Mouse (Mus musculus) hindbrain, embryonic 10.5 days (tissue): ENCODE measurements around the gene Ager. TPM values are rescaled to one million over a fixed set of nuclear protein-coding genes. Genes with fewer than 3 reads are reported as not detected.

Source experiments
- DNase-seq: peaks from one replicate; pipeline ENCODE4 v3.0.0-alpha.2; 2017; ENCODE audit warnings: low spot score
- H3K27ac ChIP-seq: fragments of 300-500 bp; sonication (generic); 2 replicates; pipeline ENCODE4 v1.5.1; 2016; ENCODE audit warnings: mild to moderate bottlenecking, moderate library complexity
- H3K27me3 ChIP-seq: fragments of 300-500 bp; sonication (generic); 2 replicates; pipeline ENCODE4 v1.6.1; 2016; ENCODE audit warnings: mild to moderate bottlenecking; ENCODE audit not compliant: poor library complexity, insufficient read depth, severe bottlenecking
- H3K36me3 ChIP-seq: fragments of 300-500 bp; sonication (generic); 2 replicates; pipeline ENCODE4 v1.6.1; 2016; ENCODE audit warnings: mild to moderate bottlenecking, moderate library complexity
- H3K4me1 ChIP-seq: fragments of 300-500 bp; sonication (generic); replicated peaks from 2 replicates; pipeline ENCODE4 v1.6.1; 2016; ENCODE audit warnings: mild to moderate bottlenecking
- H3K4me3 ChIP-seq: fragments of 300-500 bp; sonication (generic); 2 replicates; pipeline ENCODE4 v1.5.1; 2016; ENCODE audit warnings: mild to moderate bottlenecking, moderate library complexity
- H3K9me3 ChIP-seq: fragments of 300-500 bp; sonication (generic); 2 replicates; pipeline ENCODE4 v1.6.1; 2016; ENCODE audit warnings: mild to moderate bottlenecking, moderate library complexity
- WGBS: fragments of 180-500 bp; shearing (Covaris S2); methylation state at CpG from one replicate; pipeline ENCODE4 v1.1.7; 2016; 5-methylcytosine and 5-hydroxymethylcytosine counted together
- polyA plus RNA-seq: library from polyadenylated mRNA; unstranded; fragments of >200 nt; fragmentation: Nextera tagmentation; extraction: Ambion mirVana; gene quantifications from 2 replicates; pipeline ENCODE4 v1.2.1, GENCODE M21; 2016

Gene Ager
- polyA plus RNA-seq, 1 experiment from 2014 or later: 2.0 TPM

- Histone ChIP-seq H3K4me1 (peaks cover 82% of the 10 kb centered on the region), H3K9me3 (no peaks in the 10 kb centered on the region), H3K27ac (no peak overlapping the region), H3K4me3 (no peak overlapping the region), H3K27me3 (no peaks in the 10 kb centered on the region), H3K36me3 (peaks cover 51% of the 10 kb centered on the region)
- no peak for DNase-seq
- 87% methylated on average over 8 of the region's 8 CpGs for WGBS
Observed at GRCm38 (mm10) chr17:34596098-34596497, 1.6 kb upstream of the Ager start.

DNA sequence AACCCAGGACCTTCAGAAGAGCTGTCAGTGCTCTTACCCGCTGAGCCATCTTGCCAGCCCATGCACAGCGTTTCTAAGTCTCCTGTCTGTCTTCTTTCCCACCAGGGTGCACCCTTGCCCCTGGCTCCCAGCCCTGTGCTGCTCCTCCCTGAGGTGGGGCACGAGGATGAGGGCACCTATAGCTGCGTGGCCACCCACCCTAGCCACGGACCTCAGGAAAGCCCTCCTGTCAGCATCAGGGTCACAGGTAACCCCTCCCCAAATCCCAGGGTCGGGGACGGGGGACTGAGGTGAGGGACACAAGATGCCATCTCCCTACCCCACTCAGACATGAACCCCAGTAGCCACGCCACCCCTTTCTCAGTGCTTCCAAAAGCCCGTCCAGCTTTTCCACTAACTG, 2.2 kb downstream of the Ager start:
- peaks cover 49% of the 10 kb centered on the region for H3K36me3 ChIP-seq
- no peak for DNase-seq
- no peak overlapping the region for H3K27ac ChIP-seq
- no peaks in the 10 kb centered on the region for H3K9me3 ChIP-seq
- H3K4me3 ChIP-seq: 0 out of 2 replicates have a peak overlapping the region, but pooled peaks have one; percentile 18
- peaks cover 68% of the 10 kb centered on the region for H3K4me1 ChIP-seq
- no peaks in the 10 kb centered on the region for H3K27me3 ChIP-seq
- WGBS: 78% methylated on average over 9 of the region's 9 CpGs

DNA sequence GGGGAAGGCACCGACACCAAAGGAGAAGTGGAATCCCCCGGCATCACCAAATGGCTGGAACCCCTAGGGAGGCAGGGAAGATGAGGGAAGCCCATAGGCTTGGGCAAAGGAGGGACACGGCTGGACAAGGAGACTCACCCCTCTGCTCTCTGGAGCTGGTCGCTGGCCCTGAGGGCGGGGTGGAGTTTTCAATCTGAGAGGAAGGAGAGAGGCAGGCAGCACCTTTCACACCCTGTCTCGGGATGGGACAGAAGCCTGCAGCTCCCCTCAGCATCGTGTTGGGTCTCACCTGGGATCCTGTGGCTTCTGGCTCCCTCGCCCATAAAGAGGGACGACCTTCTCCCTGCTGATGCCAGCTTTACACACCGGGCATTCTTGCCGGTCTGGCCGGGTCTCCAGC, 4.1 kb downstream of the Ager start:
- Histone ChIP-seq H3K9me3 (no peaks in the 10 kb centered on the region), H3K4me1 (peaks cover 68% of the 10 kb centered on the region), H3K27ac (0 out of 2 replicates have a peak overlapping the region, but pooled peaks have one; percentile 97), H3K36me3 (peaks cover 30% of the 10 kb centered on the region), H3K4me3 (peak overlapping the region; percentile 100), H3K27me3 (no peaks in the 10 kb centered on the region)
- no peak for DNase-seq
- 88% methylated on average over 12 of the region's 12 CpGs for WGBS

DNA sequence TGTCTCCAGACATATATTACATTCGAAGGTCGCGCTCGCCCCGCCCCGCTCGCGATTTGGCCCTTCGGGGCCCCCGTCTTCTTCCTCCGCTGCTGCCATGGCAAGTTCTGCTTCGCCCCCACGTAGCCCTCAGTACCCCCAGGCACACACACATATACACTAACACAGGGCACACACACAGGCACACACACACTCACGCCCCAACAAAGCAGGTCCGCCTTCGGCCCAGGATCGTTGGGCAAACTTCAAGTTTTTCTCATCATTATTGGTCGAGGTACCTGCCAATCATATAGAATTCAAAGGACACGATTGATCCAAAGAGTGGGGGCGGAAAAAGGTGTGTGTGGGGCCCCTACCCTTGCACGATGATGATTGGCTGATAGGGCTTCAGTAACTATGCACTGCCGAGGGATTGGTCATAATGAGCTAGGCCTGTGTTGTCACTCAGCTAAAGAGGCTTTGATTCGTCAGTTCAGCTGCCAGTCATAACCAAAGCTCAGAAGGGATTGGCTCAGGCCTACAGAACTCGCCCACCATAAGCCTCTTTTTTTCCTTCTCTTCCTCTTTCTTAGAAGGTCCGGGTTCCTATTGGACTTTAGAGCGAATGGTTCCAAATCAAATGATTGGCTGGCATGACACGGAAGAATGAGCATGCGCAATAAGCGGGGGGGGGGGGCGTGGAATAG, 5.9 kb downstream of the Ager start, which contains the start of gene Rnf5:
Gene Rnf5, minus strand, starts transcription at position 316 of the 686 bp plus-strand sequence.
- Histone ChIP-seq H3K27me3 (no peaks in the 10 kb centered on the region), H3K4me3 (peak within 1 kb of the TSS; percentile 100), H3K9me3 (no peaks in the 10 kb centered on the region), H3K4me1 (peaks cover 70% of the 10 kb centered on the region), H3K36me3 (peaks cover 42% of the 10 kb centered on the region), H3K27ac (peak within 1 kb of the TSS; percentile 97)
- WGBS: under 1% methylated on average over 30 of the region's 30 CpGs
- DNase-seq: no peak

DNA sequence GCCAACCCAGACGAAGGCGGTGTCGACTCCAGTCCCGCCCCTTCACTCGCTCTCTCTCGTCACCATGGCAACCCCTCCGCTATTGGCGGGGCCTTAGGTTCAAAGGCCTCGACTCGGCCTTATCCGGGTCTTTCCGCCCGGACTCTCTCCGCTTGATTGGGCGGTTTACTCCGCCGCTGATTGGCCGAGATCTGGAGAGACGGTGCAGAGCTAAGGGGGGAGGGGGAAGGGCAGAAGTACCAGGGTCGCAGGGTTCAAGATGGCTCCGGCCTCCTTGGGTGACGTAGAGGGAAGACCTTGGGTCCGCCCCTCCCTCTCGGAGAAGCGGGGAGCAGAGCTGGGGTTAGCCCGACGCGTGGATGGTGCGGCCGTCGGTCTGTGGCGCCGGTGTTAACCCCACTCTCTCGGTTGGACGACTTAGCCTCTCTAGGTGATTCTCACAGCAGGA, 6.4 kb downstream of the Ager start, which contains the start of gene Agpat1:
Gene Agpat1, plus strand, starts transcription at position 202 of the 448 bp plus-strand sequence.
- DNase-seq: peak; percentile 100
- peaks cover 46% of the 10 kb centered on the region for H3K36me3 ChIP-seq
- H3K4me1 ChIP-seq: peaks cover 70% of the 10 kb centered on the region
- H3K4me3 ChIP-seq: peak within 1 kb of the TSS; percentile 100
- H3K27me3 ChIP-seq: no peaks in the 10 kb centered on the region
- under 1% methylated on average over 35 of the region's 35 CpGs for WGBS
- H3K9me3 ChIP-seq: no peaks in the 10 kb centered on the region
- H3K27ac ChIP-seq: peak within 1 kb of the TSS; percentile 97

- Histone ChIP-seq H3K4me3 (peak overlapping the region; percentile 100), H3K9me3 (no peaks in the 10 kb centered on the region), H3K36me3 (peaks cover 43% of the 10 kb centered on the region), H3K27ac (peak overlapping the region; percentile 97), H3K27me3 (no peaks in the 10 kb centered on the region), H3K4me1 (peaks cover 65% of the 10 kb centered on the region)
- no peak for DNase-seq
- 22% methylated on average over 24 of the region's 24 CpGs for WGBS
Observed at GRCm38 (mm10) chr17:34604511-34605237, 7.0 kb downstream of the Ager start.

GRCm38 (mm10) chr17:34605609-34606008, 7.9 kb downstream of the Ager start:
- Histone ChIP-seq H3K27me3 (no peaks in the 10 kb centered on the region), H3K9me3 (no peaks in the 10 kb centered on the region), H3K4me1 (peaks cover 61% of the 10 kb centered on the region), H3K4me3 (peak overlapping the region; percentile 100), H3K27ac (peak overlapping the region; percentile 97), H3K36me3 (peaks cover 43% of the 10 kb centered on the region)
- 1% methylated on average over 30 of the region's 30 CpGs for WGBS
- DNase-seq: peak; percentile 95

DNA sequence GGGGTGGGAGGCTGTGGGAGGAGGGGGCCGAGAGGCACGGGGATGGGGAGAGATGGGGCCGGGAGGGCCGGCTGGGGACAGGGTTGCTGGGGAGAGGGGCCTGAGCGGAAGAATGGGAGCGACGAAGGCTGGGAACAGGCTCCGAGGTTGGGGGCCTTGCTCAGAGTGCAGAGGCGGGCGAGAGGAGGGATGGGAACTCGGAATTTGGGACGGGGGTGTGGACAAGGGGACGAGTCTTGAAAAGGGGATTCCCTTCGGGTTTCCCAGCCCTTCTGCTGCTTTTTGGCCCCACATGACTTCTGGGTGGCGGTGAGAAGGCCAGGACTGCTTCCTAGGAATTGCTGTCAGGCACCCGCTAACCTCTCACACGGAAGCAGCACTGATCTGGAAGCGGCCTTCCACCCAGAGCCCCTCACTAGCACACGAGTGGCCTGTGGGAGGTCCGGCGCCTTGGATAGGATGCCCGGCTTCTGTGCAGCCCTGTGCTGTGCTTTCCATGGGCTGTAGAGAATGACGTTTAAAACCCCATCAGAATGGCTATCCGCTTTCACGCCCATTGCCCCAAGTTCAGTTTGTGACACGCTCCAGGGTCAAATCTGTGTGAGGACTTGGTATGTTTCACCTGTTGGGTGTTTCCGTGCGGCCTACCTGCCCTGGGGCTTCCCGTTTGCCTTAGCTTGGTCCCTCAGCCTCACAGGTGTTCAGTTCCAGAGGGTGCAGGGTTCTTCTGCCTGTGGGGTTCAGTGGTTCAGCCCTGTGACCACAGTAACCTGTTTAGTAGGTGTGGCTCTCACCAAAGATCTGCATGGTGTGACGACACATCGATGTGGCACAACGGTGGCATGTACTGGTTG, 8.8 kb downstream of the Ager start:
- Histone ChIP-seq H3K27ac (peak overlapping the region; percentile 97), H3K4me3 (peak overlapping the region; percentile 100), H3K4me1 (peaks cover 61% of the 10 kb centered on the region), H3K36me3 (peaks cover 43% of the 10 kb centered on the region), H3K9me3 (no peaks in the 10 kb centered on the region), H3K27me3 (no peaks in the 10 kb centered on the region)
- DNase-seq: peak; percentile 56
- WGBS: 17% methylated on average over 32 of the region's 32 CpGs

- Histone ChIP-seq H3K36me3 (peaks cover 51% of the 10 kb centered on the region), H3K4me1 (peaks cover 46% of the 10 kb centered on the region), H3K4me3 (peak overlapping the region; percentile 100; the same call in 1 of the 2 replicates), H3K27me3 (no peaks in the 10 kb centered on the region), H3K27ac (no peak overlapping the region), H3K9me3 (no peaks in the 10 kb centered on the region)
- 89% methylated on average over 7 of the region's 7 CpGs for WGBS
- no peak for DNase-seq
Observed at GRCm38 (mm10) chr17:34607997-34608396, 10.3 kb downstream of the Ager start.

DNA sequence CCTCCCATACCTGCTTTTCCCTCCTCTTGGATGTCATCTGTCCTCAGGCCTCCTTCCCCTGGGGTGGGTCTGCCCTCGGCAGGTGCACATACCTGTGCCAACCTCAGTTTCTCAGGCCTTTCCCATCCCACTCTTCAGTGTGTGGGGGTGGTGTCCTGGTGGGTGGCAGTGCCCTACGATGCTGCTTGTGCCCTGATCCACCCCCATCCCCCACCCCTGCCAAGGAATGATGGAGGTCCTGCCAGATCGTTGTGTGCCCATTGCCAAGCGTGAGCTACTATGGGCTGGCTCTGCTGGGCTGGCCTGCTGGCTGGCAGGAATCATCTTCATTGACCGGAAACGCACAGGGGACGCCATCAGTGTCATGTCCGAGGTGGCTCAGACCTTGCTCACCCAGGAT, 13.4 kb downstream of the Ager start:
- Histone ChIP-seq H3K36me3 (peaks cover 80% of the 10 kb centered on the region), H3K9me3 (no peaks in the 10 kb centered on the region), H3K27ac (no peak overlapping the region), H3K27me3 (no peaks in the 10 kb centered on the region), H3K4me1 (peaks cover 44% of the 10 kb centered on the region), H3K4me3 (no peak overlapping the region)
- 96% methylated on average over 8 of the region's 8 CpGs for WGBS
- no peak for DNase-seq

DNA sequence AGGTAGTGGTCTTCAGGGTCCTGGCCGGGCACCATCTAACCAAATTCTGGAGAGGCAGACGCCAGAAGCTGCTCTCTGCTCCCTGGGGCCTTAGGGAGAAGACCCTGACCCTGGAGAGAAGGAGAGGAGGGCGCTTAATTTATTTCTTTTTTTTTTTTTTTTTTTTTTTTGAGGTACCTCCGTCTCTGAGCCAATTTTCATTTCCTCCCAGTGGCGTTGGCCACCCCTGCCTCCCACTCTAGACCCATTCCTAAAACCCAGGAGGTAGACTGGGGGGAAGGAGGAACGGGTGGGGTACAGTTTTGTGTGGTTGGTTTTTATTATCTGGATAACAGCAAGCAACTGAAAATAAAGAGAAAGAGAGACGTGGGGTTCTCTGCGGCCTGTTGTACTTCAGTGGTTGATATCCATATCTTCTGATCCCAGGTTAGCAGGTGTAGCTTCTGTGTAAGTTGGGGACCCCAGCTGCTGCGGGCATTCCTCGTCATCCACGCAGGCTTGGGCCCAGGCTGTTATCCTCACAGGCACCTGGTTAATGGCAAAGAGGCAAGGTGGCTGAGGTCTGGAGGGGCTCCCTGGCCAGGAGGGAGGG, 15.5 kb downstream of the Ager start:
- Histone ChIP-seq H3K4me3 (no peak overlapping the region), H3K27me3 (no peaks in the 10 kb centered on the region), H3K4me1 (peaks cover 35% of the 10 kb centered on the region), H3K36me3 (peaks cover 84% of the 10 kb centered on the region), H3K9me3 (no peaks in the 10 kb centered on the region), H3K27ac (no peak overlapping the region)
- WGBS: 88% methylated on average over 11 of the region's 11 CpGs
- DNase-seq: no peak

DNA sequence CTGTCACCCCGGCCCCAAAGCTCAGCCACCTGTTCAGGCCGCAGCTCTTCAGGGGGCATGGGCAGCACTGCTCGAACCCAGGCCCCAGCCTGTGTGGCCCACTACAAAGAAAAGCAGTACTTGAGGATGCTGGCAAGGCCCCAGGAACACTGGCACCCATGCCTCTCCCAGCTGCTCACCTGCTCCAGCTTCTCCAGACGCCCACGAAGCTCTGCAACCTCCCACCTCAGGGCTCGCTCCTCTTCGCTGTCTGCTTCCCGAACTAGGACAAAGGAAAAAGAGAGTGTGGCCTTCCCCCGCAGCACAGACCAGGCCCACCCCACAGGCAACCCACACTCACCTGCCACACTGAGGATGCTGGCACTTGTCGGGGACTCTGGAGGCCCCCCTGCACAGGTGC, 16.2 kb downstream of the Ager start:
- H3K4me1 ChIP-seq: peaks cover 28% of the 10 kb centered on the region
- H3K27me3 ChIP-seq: no peaks in the 10 kb centered on the region
- WGBS: 89% methylated on average over 10 of the region's 10 CpGs
- no peaks in the 10 kb centered on the region for H3K9me3 ChIP-seq
- no peak overlapping the region for H3K27ac ChIP-seq
- H3K36me3 ChIP-seq: peaks cover 77% of the 10 kb centered on the region
- no peak for DNase-seq
- H3K4me3 ChIP-seq: no peak overlapping the region
